Mouse (Mus musculus) large intestine, adult 2 months (tissue): ENCODE results near the gene Sgo2a. TPM values are rescaled to one million over a fixed set of nuclear protein-coding genes. Genes with fewer than 3 reads are reported as not detected.

Experiments
- DNase-seq: peaks from one replicate; pipeline ENCODE4 v3.0.0-alpha.2; 2012; ENCODE audit warnings: low read depth, low spot score
- WGBS: fragments of 180-500 bp; shearing (Covaris S2); methylation state at CpG from one replicate; pipeline ENCODE4 v1.1.7; 2018; 5-methylcytosine and 5-hydroxymethylcytosine counted together
- polyA plus RNA-seq: library from polyadenylated mRNA; depleted of rRNA; stranded (reverse); fragments of >200 nt; gene quantifications from 2 replicates; pipeline ENCODE4 v1.2.3, GENCODE M21; 2012; rRNA removed

Sgo2a gene
- polyA plus RNA-seq, 1 experiment = 0.83 TPM

DNA sequence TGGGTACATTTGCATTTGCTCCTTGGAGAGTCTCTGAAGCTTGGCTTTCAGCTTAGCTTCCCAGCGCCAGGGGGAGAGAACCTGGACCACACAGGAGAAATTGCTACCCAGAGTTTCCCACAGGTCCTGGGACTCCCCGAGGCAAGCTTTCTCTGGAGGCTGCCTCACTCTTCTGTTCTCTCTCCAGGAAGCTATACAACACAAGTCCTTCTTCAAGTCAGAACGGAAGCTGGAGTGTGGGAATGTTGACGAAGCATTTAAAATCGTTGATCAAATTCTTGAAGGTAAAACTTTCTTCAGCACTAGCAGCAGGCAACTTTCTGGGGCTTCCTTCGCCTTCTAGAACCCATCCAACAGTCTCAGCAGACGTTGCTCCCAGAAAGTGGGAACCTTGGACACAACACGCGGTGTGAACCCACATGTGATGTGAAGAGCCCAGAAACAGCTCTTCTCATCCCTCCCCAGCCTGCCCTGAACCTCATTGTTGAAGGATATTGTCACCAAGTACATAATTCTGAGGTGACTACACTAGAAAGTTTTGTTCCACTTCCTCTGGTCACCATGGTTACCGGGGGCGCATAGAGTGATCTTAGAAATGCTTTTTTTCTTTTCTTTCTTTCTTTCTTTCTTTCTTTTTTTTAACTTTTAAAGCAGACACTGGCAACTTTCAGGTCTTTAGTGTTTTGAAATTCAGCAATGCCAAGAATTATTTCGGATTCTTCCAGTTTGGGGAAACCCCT, 77.4 kb downstream of the Sgo2a start:
- no peak for DNase-seq
- 73% methylated on average over 12 of the region's 12 CpGs for WGBS

DNA sequence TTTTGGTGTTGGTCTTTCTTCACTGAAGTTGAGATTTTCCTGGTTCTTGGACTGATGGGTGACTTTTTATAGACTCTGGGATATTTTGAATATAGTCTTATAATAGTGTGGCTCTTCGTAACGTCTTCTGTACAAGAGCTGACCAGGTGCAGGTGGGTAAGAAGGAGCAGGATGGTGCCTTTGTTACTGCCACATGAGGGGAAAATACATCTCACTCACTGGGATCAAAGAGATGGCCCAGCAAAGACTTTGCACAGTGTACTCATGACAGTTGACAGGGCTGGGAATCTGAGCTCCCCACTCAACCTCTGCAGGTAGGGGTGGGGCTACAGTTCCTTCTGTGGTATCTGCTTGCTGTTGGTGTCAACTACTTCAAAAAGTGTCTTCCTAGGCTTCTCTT, 78.5 kb downstream of the Sgo2a start:
- DNase-seq = no peak
- 85% methylated on average over 2 of the region's 2 CpGs for WGBS

Other genes starting within 250 kb of the Sgo2a start
- 8.0 and 10.4 TPM in 2 replicates for gene Spats2l, start 221.8 kb upstream of the Sgo2a start, polyA plus RNA-seq
- 2.3 and 3.2 TPM in 2 replicates for gene Kctd18, start 23.0 kb downstream of the Sgo2a start, polyA plus RNA-seq
- gene Aox1, start 34.0 kb downstream of the Sgo2a start, polyA plus RNA-seq = 0.47 and 0.62 TPM in 2 replicates
- 0.23 TPM in 1 of 2 replicates, not detected in the other for gene Aox3, start 117.2 kb downstream of the Sgo2a start, polyA plus RNA-seq
- gene Aox4, start 214.4 kb downstream of the Sgo2a start, polyA plus RNA-seq = not detected in 2 replicates